Mouse (Mus musculus) brain, embryonic 18.5 days (tissue): ENCODE results near the gene Gm10428.
"Not testable (repeated sequence)": the region's sequence is repeated elsewhere in the genome, so short reads cannot be mapped to it uniquely, and the experiment has no call there.

ENCODE experiments used
- DNase-seq: peaks from one replicate; pipeline ENCODE4 v3.0.0-alpha.2; 2012; ENCODE audit warnings: low read depth, low spot score

Gm10428 gene

GRCm38 (mm10) chr11:62752780-62753179, at the start of gene Gm10428:
Gene Gm10428 (plus strand): TSS chr11:62753100.
- DNase-seq = no peak

- DNase-seq = no peak
These were observed 46.8 kb upstream of the Gm10428 start for GRCm38 (mm10) chr11:62706141-62706540.

- DNase-seq = no peak
These were observed 44.6 kb upstream of the Gm10428 start for GRCm38 (mm10) chr11:62708252-62708651.

GRCm38 (mm10) chr11:62710657-62711056, 42.2 kb upstream of the Gm10428 start:
- no peak for DNase-seq

- DNase-seq = no peak
These were observed 24.6 kb upstream of the Gm10428 start for GRCm38 (mm10) chr11:62728276-62728675.

GRCm38 (mm10) chr11:62731311-62732021, 21.4 kb upstream of the Gm10428 start, which contains the start of gene Zfp287:
Gene Zfp287 (minus strand): TSS chr11:62731905.
- peak; percentile 84 for DNase-seq

GRCm38 (mm10) chr11:62732022-62732387, 20.9 kb upstream of the Gm10428 start:
- DNase-seq = no peak

- DNase-seq = no peak
These were observed 20.2 kb upstream of the Gm10428 start for GRCm38 (mm10) chr11:62732665-62733064.

GRCm38 (mm10) chr11:62741186-62741585, 11.7 kb upstream of the Gm10428 start:
- DNase-seq = no peak

GRCm38 (mm10) chr11:62742261-62742957, 10.5 kb upstream of the Gm10428 start:
- DNase-seq = no peak

- no peak for DNase-seq
These were observed 8.8 kb upstream of the Gm10428 start for GRCm38 (mm10) chr11:62744103-62744502.

GRCm38 (mm10) chr11:62746001-62746533, 6.8 kb upstream of the Gm10428 start:
- no peak for DNase-seq

- no peak for DNase-seq
These were observed 5.7 kb upstream of the Gm10428 start for GRCm38 (mm10) chr11:62747227-62747626.

- no peak for DNase-seq
These were observed 4.8 kb upstream of the Gm10428 start for GRCm38 (mm10) chr11:62748062-62748461.

GRCm38 (mm10) chr11:62749445-62749844, 3.5 kb upstream of the Gm10428 start:
- not testable (repeated sequence) for DNase-seq

- DNase-seq = no peak
These were observed 709 bp upstream of the Gm10428 start for GRCm38 (mm10) chr11:62752191-62752590.

- peak; percentile 66 for DNase-seq
These were observed 3.7 kb downstream of the Gm10428 start for GRCm38 (mm10) chr11:62756456-62757142.

- DNase-seq = no peak
These were observed 4.2 kb downstream of the Gm10428 start for GRCm38 (mm10) chr11:62757143-62757507.

- DNase-seq = no peak
These were observed 5.0 kb downstream of the Gm10428 start for GRCm38 (mm10) chr11:62757906-62758305.

GRCm38 (mm10) chr11:62758491-62758890, 5.6 kb downstream of the Gm10428 start:
- no peak for DNase-seq

- no peak for DNase-seq
These were observed 8.0 kb downstream of the Gm10428 start for GRCm38 (mm10) chr11:62760755-62761457.

GRCm38 (mm10) chr11:62776510-62776909, 23.6 kb downstream of the Gm10428 start:
- DNase-seq = no peak
